Mouse (Mus musculus) bone marrow macrophage, adult 2 months (primary cell): ENCODE data around the gene Ispd.

ENCODE experiments used
- CTCF ChIP-seq: IDR thresholded peaks from 2 replicates; pipeline ENCODE4 v1.5.1; 2012; ENCODE audit warnings: low read depth, mild to moderate bottlenecking, low read length, moderate library complexity
- POLR2A ChIP-seq: IDR thresholded peaks from 2 replicates; pipeline ENCODE4 v1.6.1; 2012; ENCODE audit warnings: mild to moderate bottlenecking, low read depth, low read length, borderline replicate concordance

GRCm38 (mm10) chr12:36708810-36709209 is 327.6 kb downstream of the Ispd start:
- TF ChIP-seq POLR2A (no peak), CTCF (no peak)
